Comparison of ENCODE assay signal across 19 mouse cellular contexts in genomic region chr13:99409216-99409615, GRCm38 (mm10).
DNase-seq lines count a peak whose midpoint lies in the region; ATAC-seq and TF ChIP-seq lines count a peak whose summit lies in the region.
"Had no signal": no experiment of that assay in that cellular context is flagged by ENCODE, and none has a peak within 500 bp of the region (broad histone marks: within the 10 kb centered on the region; RNA-seq: fewer than 3 reads in every experiment).

No protein-coding gene starts in this region.

- DNase-seq in forebrain, embryonic 10.5 days (ENCODE audit: extremely low spot score, low spot score) = no peak
- no peak for DNase-seq in midbrain, postnatal 0 days (ENCODE audit: low spot score)
- DNase-seq in limb, embryonic 10.5 days (ENCODE audit: low spot score) = no peak
- no peak for DNase-seq in right cerebral cortex, postnatal 4 days
- DNase-seq: adrenal gland, postnatal 10 days; cerebellum, adult 18-20 months; cerebellum, adult 9-11 months; cerebellum, postnatal 36 days; gastrocnemius, adult 2 months; gastrocnemius, postnatal 25 days had no signal

- no peak for ATAC-seq in forebrain, embryonic 13.5 days
- no peak for ATAC-seq in midbrain, postnatal 0 days (ENCODE audit: low FRiP score)
- ATAC-seq in midbrain, embryonic 13.5 days = no peak; the same call in 1 of the 2 replicates
- no peak for ATAC-seq in kidney, embryonic 15.5 days (replicated peaks; ENCODE audit: low FRiP score)
- ATAC-seq: inflammation-experienced regulatory T-cells, adult 6 months had no signal

- H3K27me3 ChIP-seq in forebrain, embryonic 10.5 days (ENCODE audit: poor library complexity, severe bottlenecking) = no peaks in the 10 kb centered on the region
- H3K27me3 ChIP-seq in forebrain, embryonic 13.5 days = no peaks in the 10 kb centered on the region
- H3K27me3 ChIP-seq in midbrain, postnatal 0 days (ENCODE audit: insufficient read depth, low read length) = no peaks in the 10 kb centered on the region
- no peaks in the 10 kb centered on the region for H3K27me3 ChIP-seq in midbrain, embryonic 13.5 days
- H3K27me3 ChIP-seq in limb, embryonic 10.5 days (ENCODE audit: low read depth, poor library complexity, severe bottlenecking) = no peaks in the 10 kb centered on the region
- no peaks in the 10 kb centered on the region for H3K27me3 ChIP-seq in kidney, embryonic 15.5 days
- H3K27me3 ChIP-seq: embryonic facial prominence, embryonic 15.5 days; heart, embryonic 12.5 days; hindbrain, embryonic 15.5 days had no signal

- H3K4me2 ChIP-seq in forebrain, embryonic 13.5 days = no peak overlapping the region
- no peak overlapping the region for H3K4me2 ChIP-seq in midbrain, postnatal 0 days (ENCODE audit: low read depth, low read length, poor library complexity, severe bottlenecking)
- no peak overlapping the region for H3K4me2 ChIP-seq in midbrain, embryonic 13.5 days (replicated peaks)
- no peak overlapping the region for H3K4me2 ChIP-seq in kidney, embryonic 15.5 days
- H3K4me2 ChIP-seq: embryonic facial prominence, embryonic 15.5 days; heart, embryonic 12.5 days; hindbrain, embryonic 15.5 days had no signal

- H3K4me3 ChIP-seq in forebrain, embryonic 10.5 days = no peak overlapping the region
- no peak overlapping the region for H3K4me3 ChIP-seq in forebrain, embryonic 13.5 days
- H3K4me3 ChIP-seq in midbrain, postnatal 0 days (ENCODE audit: low read depth, low read length) = no peak overlapping the region
- H3K4me3 ChIP-seq in midbrain, embryonic 13.5 days (replicated peaks) = no peak overlapping the region
- no peak overlapping the region for H3K4me3 ChIP-seq in limb, embryonic 10.5 days
- H3K4me3 ChIP-seq in kidney, embryonic 15.5 days (replicated peaks) = no peak overlapping the region
- H3K4me3 ChIP-seq: embryonic facial prominence, embryonic 15.5 days; erythroblast, embryonic 14.5 days; gastrocnemius, adult 2 months; heart, embryonic 12.5 days; hindbrain, embryonic 10.5 days; hindbrain, embryonic 15.5 days had no signal

- WGBS in forebrain, embryonic 10.5 days = 76% methylated on average over 2 of the region's 2 CpGs
- 19% methylated on average over 2 of the region's 2 CpGs for WGBS in forebrain, embryonic 13.5 days
- WGBS in midbrain, postnatal 0 days = 18% methylated on average over 2 of the region's 2 CpGs
- 37% methylated on average over 2 of the region's 2 CpGs for WGBS in midbrain, embryonic 13.5 days
- WGBS in limb, embryonic 10.5 days = 68% methylated on average over 2 of the region's 2 CpGs
- WGBS in kidney, embryonic 15.5 days = 73% methylated on average over 2 of the region's 2 CpGs

- peaks cover 85% of the 10 kb centered on the region for H3K36me3 ChIP-seq in forebrain, embryonic 10.5 days (replicated peaks)
- H3K36me3 ChIP-seq in forebrain, embryonic 13.5 days (ENCODE audit: poor library complexity, severe bottlenecking) = peaks cover 55% of the 10 kb centered on the region
- H3K36me3 ChIP-seq in midbrain, postnatal 0 days (ENCODE audit: insufficient read depth, low read length) = peaks cover 15% of the 10 kb centered on the region; the same call in 1 of the 2 replicates
- peaks cover 28% of the 10 kb centered on the region for H3K36me3 ChIP-seq in midbrain, embryonic 13.5 days
- H3K36me3 ChIP-seq in limb, embryonic 10.5 days = peaks cover 66% of the 10 kb centered on the region
- peaks cover 65% of the 10 kb centered on the region for H3K36me3 ChIP-seq in kidney, embryonic 15.5 days

- H3K27ac ChIP-seq in forebrain, embryonic 10.5 days = 0 out of 2 replicates have a peak overlapping the region, but pooled peaks have one; percentile 45
- H3K27ac ChIP-seq in forebrain, embryonic 13.5 days = no peak overlapping the region
- H3K27ac ChIP-seq in midbrain, postnatal 0 days (ENCODE audit: low read depth, low read length) = no peak overlapping the region
- no peak overlapping the region for H3K27ac ChIP-seq in midbrain, embryonic 13.5 days
- peak overlapping the region; percentile 40; the same call in 1 of the 2 replicates for H3K27ac ChIP-seq in limb, embryonic 10.5 days
- H3K27ac ChIP-seq in kidney, embryonic 15.5 days = no peak overlapping the region
- H3K27ac ChIP-seq: gastrocnemius, adult 2 months; hindbrain, embryonic 10.5 days; hindbrain, embryonic 15.5 days had no signal

- no peak overlapping the region for H3K9ac ChIP-seq in forebrain, embryonic 13.5 days
- H3K9ac ChIP-seq in midbrain, postnatal 0 days (replicated peaks; ENCODE audit: low read length, poor library complexity, severe bottlenecking) = 0 out of 2 replicates have a peak overlapping the region, but pooled peaks have one; percentile 8
- H3K9ac ChIP-seq in midbrain, embryonic 13.5 days (replicated peaks) = no peak overlapping the region; the same call in 1 of the 2 replicates
- H3K9ac ChIP-seq in kidney, embryonic 15.5 days = no peak overlapping the region
- H3K9ac ChIP-seq: embryonic facial prominence, embryonic 15.5 days; heart, embryonic 12.5 days; hindbrain, embryonic 15.5 days had no signal

- H3K9me3 ChIP-seq in forebrain, embryonic 10.5 days = no peaks in the 10 kb centered on the region
- no peaks in the 10 kb centered on the region for H3K9me3 ChIP-seq in forebrain, embryonic 13.5 days (replicated peaks)
- no peaks in the 10 kb centered on the region for H3K9me3 ChIP-seq in midbrain, postnatal 0 days (ENCODE audit: low read length)
- H3K9me3 ChIP-seq in midbrain, embryonic 13.5 days = no peaks in the 10 kb centered on the region
- H3K9me3 ChIP-seq in limb, embryonic 10.5 days (replicated peaks) = no peaks in the 10 kb centered on the region
- no peaks in the 10 kb centered on the region for H3K9me3 ChIP-seq in kidney, embryonic 15.5 days (replicated peaks)
- H3K9me3 ChIP-seq: embryonic facial prominence, embryonic 15.5 days; heart, embryonic 12.5 days; hindbrain, embryonic 10.5 days; hindbrain, embryonic 15.5 days had no signal

- TF ChIP-seq CTCF in midbrain, postnatal 0 days (IDR thresholded peaks at IDR 0.05) = no peak

- peaks cover 33% of the 10 kb centered on the region for H3K4me1 ChIP-seq in forebrain, embryonic 10.5 days
- H3K4me1 ChIP-seq in forebrain, embryonic 13.5 days = peaks cover 31% of the 10 kb centered on the region
- H3K4me1 ChIP-seq in midbrain, postnatal 0 days (ENCODE audit: insufficient read depth, low read length) = no peaks in the 10 kb centered on the region
- H3K4me1 ChIP-seq in midbrain, embryonic 13.5 days (replicated peaks) = peaks cover 34% of the 10 kb centered on the region
- H3K4me1 ChIP-seq in limb, embryonic 10.5 days = peaks cover 40% of the 10 kb centered on the region
- peaks cover 32% of the 10 kb centered on the region for H3K4me1 ChIP-seq in kidney, embryonic 15.5 days

Comparison
In these comparisons a context has a peak if more than half of its experiments do, and no peak if none do; other contexts are left out.
1. H3K27ac ChIP-seq: peak in forebrain, embryonic 10.5 days (single experiment) and limb, embryonic 10.5 days (single experiment); none in forebrain, embryonic 13.5 days (single experiment), midbrain, postnatal 0 days (single experiment), midbrain, embryonic 13.5 days (single experiment) and kidney, embryonic 15.5 days (single experiment).